Mouse (Mus musculus) liver, embryonic 15.5 days (tissue): ENCODE results near the gene Rhou. TPM values are rescaled to one million over a fixed set of nuclear protein-coding genes. Genes with fewer than 3 reads are reported as not detected.
"Not testable (repeated sequence)": the region's sequence is repeated elsewhere in the genome, so short reads cannot be mapped to it uniquely, and the experiment has no call there.

ENCODE experiments used
- ATAC-seq: fragments of 200-750 bp; cut with Nextera tagmentation; 2 replicates; pipeline ENCODE4 v1.8.0; 2017; ENCODE audit warnings: moderate number of reproducible peaks, mild to moderate bottlenecking, moderate library complexity; ENCODE audit not compliant: insufficient read depth
- H3K27ac ChIP-seq: fragments of 300-500 bp; sonication (generic); replicated peaks from 2 replicates; pipeline ENCODE4 v1.5.1; 2015; ENCODE audit warnings: mild to moderate bottlenecking, inconsistent platforms
- H3K27me3 ChIP-seq: fragments of 300-500 bp; sonication (generic); 2 replicates; pipeline ENCODE4 v1.6.1; 2015; ENCODE audit warnings: mild to moderate bottlenecking, inconsistent platforms
- H3K36me3 ChIP-seq: fragments of 300-500 bp; sonication (generic); replicated peaks from 2 replicates; pipeline ENCODE4 v1.6.1; 2015; ENCODE audit warnings: moderate library complexity, mild to moderate bottlenecking, inconsistent platforms
- H3K4me1 ChIP-seq: fragments of 300-500 bp; sonication (generic); replicated peaks from 2 replicates; pipeline ENCODE4 v1.6.1; 2015; ENCODE audit warnings: inconsistent platforms
- H3K4me2 ChIP-seq: fragments of 300-500 bp; sonication (generic); 2 replicates; pipeline ENCODE4 v1.6.1; 2015; ENCODE audit warnings: moderate library complexity, mild to moderate bottlenecking, inconsistent platforms
- H3K4me3 ChIP-seq: fragments of 300-500 bp; sonication (generic); replicated peaks from 2 replicates; pipeline ENCODE4 v1.5.1; 2015; ENCODE audit warnings: mild to moderate bottlenecking, inconsistent platforms
- H3K9ac ChIP-seq: fragments of 300-500 bp; sonication (generic); 2 replicates; pipeline ENCODE4 v1.6.1; 2015; ENCODE audit warnings: moderate library complexity, mild to moderate bottlenecking, inconsistent platforms
- H3K9me3 ChIP-seq: fragments of 300-500 bp; sonication (generic); replicated peaks from 2 replicates; pipeline ENCODE4 v1.6.1; 2016; ENCODE audit warnings: inconsistent platforms
- WGBS: fragments of 180-500 bp; shearing (Covaris S2); methylation state at CpG from one replicate; pipeline ENCODE4 v1.1.7; 2015; ENCODE audit warnings: mixed read lengths; ENCODE audit not compliant: insufficient replicate concordance; 5-methylcytosine and 5-hydroxymethylcytosine counted together
- polyA plus RNA-seq: library from polyadenylated mRNA; unstranded; fragments of >200 nt; fragmentation: Nextera tagmentation; extraction: Ambion mirVana; gene quantifications from 2 replicates; pipeline ENCODE4 v1.2.1, GENCODE M21; 2015

The Rhou gene
- polyA plus RNA-seq, 1 experiment from 2014 or later = 1.7 TPM

GRCm38 (mm10) chr8:123630841-123631251 lies 22.9 kb upstream of the Rhou start:
- H3K27ac ChIP-seq = no peak overlapping the region
- no peak overlapping the region for H3K9ac ChIP-seq
- H3K4me2 ChIP-seq = no peak overlapping the region
- 27% methylated on average over 12 of the region's 12 CpGs for WGBS
- no peaks in the 10 kb centered on the region for H3K9me3 ChIP-seq
- H3K27me3 ChIP-seq = peaks cover 52% of the 10 kb centered on the region
- ATAC-seq = no peak
- no peaks in the 10 kb centered on the region for H3K36me3 ChIP-seq
- no peak overlapping the region for H3K4me3 ChIP-seq
- peaks cover 10% of the 10 kb centered on the region for H3K4me1 ChIP-seq

- not testable (repeated sequence) for H3K9ac ChIP-seq, H3K4me2 ChIP-seq, H3K9me3 ChIP-seq, H3K36me3 ChIP-seq, ATAC-seq, H3K27ac ChIP-seq, H3K4me1 ChIP-seq, H3K4me3 ChIP-seq
- peaks cover 44% of the 10 kb centered on the region for H3K27me3 ChIP-seq
- 52% methylated on average over 3 of the region's 3 CpGs for WGBS
Observed at GRCm38 (mm10) chr8:123631746-123632145, 22.0 kb upstream of the Rhou start.

- H3K36me3 ChIP-seq = no peaks in the 10 kb centered on the region
- H3K9me3 ChIP-seq = no peaks in the 10 kb centered on the region
- no peak overlapping the region for H3K9ac ChIP-seq
- H3K27me3 ChIP-seq = peaks cover 39% of the 10 kb centered on the region
- H3K4me3 ChIP-seq = no peak overlapping the region
- WGBS = 51% methylated on average over 4 of the region's 4 CpGs
- H3K4me2 ChIP-seq = no peak overlapping the region
- peaks cover 10% of the 10 kb centered on the region for H3K4me1 ChIP-seq
- no peak overlapping the region for H3K27ac ChIP-seq
- ATAC-seq = no peak
Observed at GRCm38 (mm10) chr8:123632257-123632656, 21.5 kb upstream of the Rhou start.

GRCm38 (mm10) chr8:123633801-123634200 lies 19.9 kb upstream of the Rhou start:
- no peak overlapping the region for H3K4me3 ChIP-seq
- no peak for ATAC-seq
- no peak overlapping the region for H3K27ac ChIP-seq
- no peaks in the 10 kb centered on the region for H3K36me3 ChIP-seq
- H3K9ac ChIP-seq = no peak overlapping the region
- H3K4me2 ChIP-seq = no peak overlapping the region
- peaks cover 25% of the 10 kb centered on the region for H3K27me3 ChIP-seq
- no peaks in the 10 kb centered on the region for H3K9me3 ChIP-seq
- 53% methylated on average over 7 of the region's 7 CpGs for WGBS
- peaks cover 5% of the 10 kb centered on the region for H3K4me1 ChIP-seq

GRCm38 (mm10) chr8:123634395-123635131 lies 19.2 kb upstream of the Rhou start:
- peaks cover 18% of the 10 kb centered on the region for H3K27me3 ChIP-seq
- H3K27ac ChIP-seq = no peak overlapping the region
- no peak for ATAC-seq
- H3K9me3 ChIP-seq = no peaks in the 10 kb centered on the region
- H3K9ac ChIP-seq = no peak overlapping the region
- H3K36me3 ChIP-seq = no peaks in the 10 kb centered on the region
- no peak overlapping the region for H3K4me2 ChIP-seq
- no peak overlapping the region for H3K4me3 ChIP-seq
- 8% methylated on average over 3 of the region's 3 CpGs for WGBS
- H3K4me1 ChIP-seq = no peaks in the 10 kb centered on the region

- Histone ChIP-seq H3K27ac (no peak overlapping the region), H3K36me3 (no peaks in the 10 kb centered on the region), H3K9me3 (no peaks in the 10 kb centered on the region), H3K9ac (no peak overlapping the region), H3K4me3 (no peak overlapping the region), H3K4me2 (no peak overlapping the region), H3K27me3 (peaks cover 8% of the 10 kb centered on the region), H3K4me1 (no peaks in the 10 kb centered on the region)
- 74% methylated on average over 11 of the region's 11 CpGs for WGBS
- no peak for ATAC-seq
Observed at GRCm38 (mm10) chr8:123635671-123636070, 18.1 kb upstream of the Rhou start.

- H3K4me3 ChIP-seq = no peak overlapping the region
- ATAC-seq = no peak
- peaks cover 36% of the 10 kb centered on the region for H3K27me3 ChIP-seq
- no peaks in the 10 kb centered on the region for H3K9me3 ChIP-seq
- no peaks in the 10 kb centered on the region for H3K36me3 ChIP-seq
- no peak overlapping the region for H3K9ac ChIP-seq
- 20% methylated on average over 25 of the region's 25 CpGs for WGBS
- no peaks in the 10 kb centered on the region for H3K4me1 ChIP-seq
- H3K4me2 ChIP-seq = peak overlapping the region; percentile 31
- no peak overlapping the region for H3K27ac ChIP-seq
Observed at GRCm38 (mm10) chr8:123643330-123644051, 10.2 kb upstream of the Rhou start.

GRCm38 (mm10) chr8:123645229-123645628 lies 8.5 kb upstream of the Rhou start:
- Histone ChIP-seq H3K27ac (no peak overlapping the region), H3K36me3 (no peaks in the 10 kb centered on the region), H3K4me3 (no peak overlapping the region), H3K9me3 (no peaks in the 10 kb centered on the region), H3K27me3 (peaks cover 36% of the 10 kb centered on the region), H3K4me1 (no peaks in the 10 kb centered on the region), H3K4me2 (no peak overlapping the region), H3K9ac (no peak overlapping the region)
- ATAC-seq = no peak
- WGBS = 68% methylated on average over 9 of the region's 9 CpGs

GRCm38 (mm10) chr8:123648245-123649170 lies 5.2 kb upstream of the Rhou start:
- Histone ChIP-seq H3K4me1 (no peaks in the 10 kb centered on the region), H3K9me3 (no peaks in the 10 kb centered on the region), H3K36me3 (no peaks in the 10 kb centered on the region), H3K4me2 (no peak overlapping the region), H3K27ac (no peak overlapping the region), H3K9ac (no peak overlapping the region), H3K4me3 (no peak overlapping the region), H3K27me3 (peaks cover 49% of the 10 kb centered on the region)
- no peak for ATAC-seq
- 58% methylated on average over 17 of the region's 17 CpGs for WGBS

- no peak overlapping the region for H3K9ac ChIP-seq
- no peak for ATAC-seq
- H3K4me1 ChIP-seq = 0 out of 2 replicates have a peak, but pooled peaks cover 3% of the 10 kb centered on the region
- H3K9me3 ChIP-seq = no peaks in the 10 kb centered on the region
- no peak overlapping the region for H3K27ac ChIP-seq
- H3K4me3 ChIP-seq = no peak overlapping the region
- 65% methylated on average over 12 of the region's 12 CpGs for WGBS
- no peak overlapping the region for H3K4me2 ChIP-seq
- no peaks in the 10 kb centered on the region for H3K36me3 ChIP-seq
- peaks cover 49% of the 10 kb centered on the region for H3K27me3 ChIP-seq
Observed at GRCm38 (mm10) chr8:123649483-123649882, 4.2 kb upstream of the Rhou start.
